11 mouse cellular contexts compared by ENCODE assay signal in genomic region chr13:20711486-20711885, GRCm38 (mm10).
"Had no signal": no experiment of that assay in that cellular context is flagged by ENCODE, and none has a peak within 500 bp of the region (broad histone marks: within the 10 kb centered on the region; RNA-seq: fewer than 3 reads in every experiment).

No protein-coding gene starts in this region.

- DNase-seq: kidney, adult 11 months; kidney, adult 8-10 months; kidney, postnatal 10 days; kidney, postnatal 36 days; left cerebral cortex, postnatal 4 days; liver, postnatal 0 days; lung, embryonic 14.5 days; lung, postnatal 36 days; thymus, adult 2 months; thymus, postnatal 14 days; thymus, postnatal 4 days had no signal
